Mouse (Mus musculus) embryonic facial prominence, embryonic 15.5 days (tissue): Measurements from ENCODE around the gene Duox1. TPM values are rescaled to one million over a fixed set of nuclear protein-coding genes. Genes with fewer than 3 reads are reported as not detected.
A peak's percentile ranks its signal among the peaks of the same experiment; 100 is the strongest.

ENCODE experiments used
- ATAC-seq: fragments of 200-750 bp; cut with Nextera tagmentation; 2 replicates; pipeline ENCODE4 v1.8.0; 2017; ENCODE audit warnings: low read depth, moderate TSS enrichment; ENCODE audit not compliant: insufficient number of reproducible peaks, low FRiP score, low TSS enrichment
- H3K27ac ChIP-seq: fragments of 300-500 bp; sonication (generic); replicated peaks from 2 replicates; pipeline ENCODE4 v1.5.1; 2015; ENCODE audit warnings: mild to moderate bottlenecking, inconsistent platforms
- H3K27me3 ChIP-seq: fragments of 300-500 bp; sonication (generic); 2 replicates; pipeline ENCODE4 v1.6.1; 2015; ENCODE audit warnings: inconsistent platforms
- H3K36me3 ChIP-seq: fragments of 300-500 bp; sonication (generic); 2 replicates; pipeline ENCODE4 v1.6.1; 2015; ENCODE audit warnings: mild to moderate bottlenecking, inconsistent platforms
- H3K4me1 ChIP-seq: fragments of 300-500 bp; sonication (generic); 2 replicates; pipeline ENCODE4 v1.6.1; 2015; ENCODE audit warnings: inconsistent platforms
- H3K4me2 ChIP-seq: fragments of 300-500 bp; sonication (generic); replicated peaks from 2 replicates; pipeline ENCODE4 v1.6.1; 2015; ENCODE audit warnings: mild to moderate bottlenecking, inconsistent platforms
- H3K4me3 ChIP-seq: fragments of 300-500 bp; sonication (generic); replicated peaks from 2 replicates; pipeline ENCODE4 v1.5.1; 2015; ENCODE audit warnings: mild to moderate bottlenecking, inconsistent platforms
- H3K9ac ChIP-seq: fragments of 300-500 bp; sonication (generic); 2 replicates; pipeline ENCODE4 v1.6.1; 2015; ENCODE audit warnings: inconsistent platforms
- H3K9me3 ChIP-seq: fragments of 300-500 bp; sonication (generic); replicated peaks from 2 replicates; pipeline ENCODE4 v1.6.1; 2016; ENCODE audit warnings: inconsistent platforms
- WGBS: fragments of 180-500 bp; shearing (Covaris S2); methylation state at CpG from one replicate; pipeline ENCODE4 v1.1.7; 2015; 5-methylcytosine and 5-hydroxymethylcytosine counted together
- polyA plus RNA-seq: library from polyadenylated mRNA; unstranded; fragments of >200 nt; fragmentation: Nextera tagmentation; extraction: Ambion mirVana; gene quantifications from 2 replicates; pipeline ENCODE4 v1.2.1, GENCODE M21; 2015

Duox1 gene
- 1.5 TPM in 2 replicates for polyA plus RNA-seq

DNA sequence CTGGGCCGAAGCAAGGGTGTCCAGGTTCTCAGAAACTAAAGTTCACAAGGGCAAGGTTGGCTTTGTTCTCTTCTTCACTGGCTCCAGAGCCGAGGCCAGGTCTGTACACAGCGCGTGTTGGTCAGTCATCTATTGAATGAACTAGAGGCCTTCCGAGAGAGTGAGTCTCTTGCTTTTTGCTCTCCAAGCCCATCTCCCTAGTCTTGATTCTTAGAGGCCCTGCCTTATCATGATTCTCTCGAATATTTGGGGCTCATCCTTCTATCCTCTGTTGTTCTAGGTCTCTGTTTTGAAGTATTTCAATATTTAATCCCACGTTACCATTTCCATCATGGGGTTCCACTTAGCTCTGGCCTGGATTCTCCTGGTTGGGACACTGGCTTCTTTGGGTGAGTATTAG is at the start of gene Duox1:
Gene Duox1, plus strand, starts transcription at position 301 of the 400 bp plus-strand sequence.
- Histone ChIP-seq H3K4me2 (no peak within 1 kb of the TSS), H3K9ac (no peak within 1 kb of the TSS), H3K36me3 (no peaks in the 10 kb centered on the region), H3K4me1 (peaks cover 13% of the 10 kb centered on the region), H3K9me3 (no peaks in the 10 kb centered on the region), H3K27ac (no peak within 1 kb of the TSS), H3K4me3 (no peak within 1 kb of the TSS), H3K27me3 (peaks cover 42% of the 10 kb centered on the region)
- WGBS, result 83% methylated on average over 7 of the region's 7 CpGs
- ATAC-seq, result no peak

DNA sequence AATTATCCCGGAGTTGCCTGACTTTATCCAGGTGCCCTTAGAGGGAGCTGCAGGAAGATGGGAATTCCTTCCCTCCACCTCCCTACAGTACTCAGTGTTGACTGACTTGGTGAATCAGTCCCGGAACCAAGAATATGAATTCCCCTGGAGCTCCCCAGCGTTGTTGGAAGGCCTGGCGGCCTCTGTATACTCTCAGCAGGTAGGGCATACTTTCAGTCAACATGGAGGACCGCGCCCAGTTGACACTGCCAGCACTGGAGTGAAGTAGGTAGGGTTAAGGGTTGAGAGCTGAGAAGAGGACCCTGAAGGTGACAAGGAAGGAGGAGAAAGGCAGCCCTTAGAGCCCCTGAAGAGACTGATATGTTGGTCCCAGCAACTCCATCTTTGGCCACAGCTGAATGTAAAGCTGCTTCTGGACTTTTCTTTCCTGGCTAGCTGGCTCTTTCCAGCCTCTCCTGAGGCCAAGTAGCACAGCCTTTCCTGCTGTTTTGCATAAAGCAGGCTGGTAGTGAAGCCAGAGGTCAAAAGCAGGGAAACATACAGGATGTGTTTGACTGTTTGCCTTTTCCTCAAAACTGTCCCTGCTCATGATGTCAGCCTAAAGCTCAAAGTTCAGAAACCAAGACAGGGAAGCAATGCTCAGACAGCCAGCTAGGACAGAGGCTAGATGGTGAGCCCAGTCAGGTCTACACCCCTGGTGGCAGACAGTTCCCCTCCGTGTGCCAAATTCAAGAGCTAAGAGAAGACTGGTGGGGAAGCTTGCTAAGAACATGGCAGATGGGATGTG is 48.9 kb upstream of the Duox1 start:
- no peak overlapping the region for H3K4me2 ChIP-seq
- ATAC-seq, result no peak
- H3K27ac ChIP-seq, result no peak overlapping the region
- no peak overlapping the region for H3K4me3 ChIP-seq
- H3K4me1 ChIP-seq, result no peaks in the 10 kb centered on the region
- 84% methylated on average over 7 of the region's 7 CpGs for WGBS
- no peaks in the 10 kb centered on the region for H3K9me3 ChIP-seq
- H3K36me3 ChIP-seq, result no peaks in the 10 kb centered on the region
- H3K27me3 ChIP-seq, result no peaks in the 10 kb centered on the region
- no peak overlapping the region for H3K9ac ChIP-seq

DNA sequence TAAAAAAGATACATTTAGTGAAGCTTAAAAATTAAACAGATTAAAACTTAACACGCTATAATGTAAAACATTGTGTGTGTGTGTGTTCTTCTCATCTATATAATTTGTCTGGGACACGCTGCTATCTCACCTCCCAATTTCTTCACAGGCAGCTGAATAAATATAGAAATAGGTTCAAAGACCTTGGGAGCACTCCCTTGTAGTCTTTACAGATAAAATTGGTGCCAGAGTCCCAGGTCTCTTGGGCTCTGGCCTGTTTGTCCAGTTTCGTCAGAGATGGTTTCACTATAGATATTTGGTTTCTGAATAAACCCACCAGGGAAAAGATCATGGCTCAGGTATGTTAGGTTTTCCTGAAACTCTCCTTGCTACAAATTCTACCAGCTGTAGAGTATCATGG is 36.7 kb upstream of the Duox1 start:
- no peak overlapping the region for H3K4me2 ChIP-seq
- WGBS, result 82% methylated on average over 3 of the region's 3 CpGs
- H3K27ac ChIP-seq, result no peak overlapping the region
- no peaks in the 10 kb centered on the region for H3K4me1 ChIP-seq
- no peaks in the 10 kb centered on the region for H3K9me3 ChIP-seq
- ATAC-seq, result no peak
- no peaks in the 10 kb centered on the region for H3K27me3 ChIP-seq
- H3K36me3 ChIP-seq, result no peaks in the 10 kb centered on the region
- no peak overlapping the region for H3K4me3 ChIP-seq
- H3K9ac ChIP-seq, result no peak overlapping the region

DNA sequence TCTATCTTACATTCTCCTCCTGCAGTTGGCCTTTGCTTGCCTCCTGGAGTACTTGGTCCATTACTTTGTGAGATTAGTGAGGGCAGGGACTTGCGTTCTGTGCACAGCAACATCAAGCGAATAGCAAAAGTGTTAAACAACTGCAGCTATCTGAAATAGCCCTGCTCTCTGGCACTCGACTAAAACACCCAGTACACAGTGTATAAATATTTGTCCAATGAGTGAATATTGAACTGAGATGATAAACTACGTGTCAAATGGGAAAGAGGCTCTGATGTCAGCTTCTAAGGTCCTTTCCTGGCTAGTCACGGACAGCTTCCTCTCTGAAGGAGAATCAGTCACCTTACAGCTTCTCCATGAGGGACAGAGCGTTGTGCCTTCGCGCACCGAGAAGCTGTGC is 31.4 kb upstream of the Duox1 start:
- H3K4me3 ChIP-seq, result no peak overlapping the region
- no peaks in the 10 kb centered on the region for H3K9me3 ChIP-seq
- WGBS, result 80% methylated on average over 9 of the region's 9 CpGs
- no peak overlapping the region for H3K27ac ChIP-seq
- H3K27me3 ChIP-seq, result no peaks in the 10 kb centered on the region
- H3K9ac ChIP-seq, result no peak overlapping the region
- ATAC-seq, result no peak
- no peaks in the 10 kb centered on the region for H3K36me3 ChIP-seq
- no peaks in the 10 kb centered on the region for H3K4me1 ChIP-seq
- H3K4me2 ChIP-seq, result no peak overlapping the region

DNA sequence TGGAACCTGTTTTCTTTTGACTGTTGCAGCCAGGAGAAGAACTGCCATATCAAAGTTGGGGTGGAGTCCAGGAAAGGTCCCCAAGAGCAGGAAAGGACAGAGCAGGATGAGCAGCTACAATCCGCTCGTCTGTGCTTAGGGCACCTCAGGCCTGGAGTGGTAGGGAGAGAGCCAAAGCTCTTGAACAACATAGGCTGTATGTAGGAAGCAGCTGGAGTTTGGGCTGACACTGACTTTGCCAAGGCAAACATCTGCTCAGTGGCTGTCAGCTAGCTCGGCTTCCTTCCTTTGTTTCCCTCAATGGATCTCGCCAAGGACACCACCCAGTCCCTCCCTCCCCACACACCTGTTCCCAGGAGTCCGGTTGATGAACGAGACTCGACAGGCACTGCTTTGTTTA is 29.3 kb upstream of the Duox1 start:
- Histone ChIP-seq H3K4me1 (no peaks in the 10 kb centered on the region), H3K27ac (no peak overlapping the region), H3K9me3 (no peaks in the 10 kb centered on the region), H3K4me2 (no peak overlapping the region), H3K27me3 (peaks cover 5% of the 10 kb centered on the region; the same call in 1 of the 2 replicates), H3K36me3 (no peaks in the 10 kb centered on the region), H3K4me3 (no peak overlapping the region), H3K9ac (no peak overlapping the region)
- 57% methylated on average over 7 of the region's 7 CpGs for whole genome bisulfite sequencing
- ATAC-seq, result no peak; the same call in 1 of the 2 replicates

DNA sequence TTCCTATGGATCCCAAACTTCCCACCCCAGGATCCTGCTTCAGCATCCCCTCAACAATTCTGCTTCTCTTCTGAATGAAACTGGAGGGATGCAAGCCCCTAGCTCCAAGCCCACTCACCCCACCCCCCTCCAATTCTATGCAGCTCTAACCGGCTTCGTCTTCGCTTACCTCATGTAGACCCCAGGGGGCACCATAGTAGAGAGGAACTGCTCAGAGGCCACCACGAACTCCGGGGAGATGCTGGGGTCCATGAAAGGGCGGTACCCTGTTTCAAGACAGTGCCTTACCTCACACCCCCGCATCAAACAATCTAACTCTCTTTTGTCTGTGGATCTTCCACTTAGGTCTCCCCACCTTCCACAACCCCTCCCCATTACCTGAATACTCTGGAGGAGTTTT is 20.6 kb upstream of the Duox1 start:
- Histone ChIP-seq H3K36me3 (no peaks in the 10 kb centered on the region), H3K27ac (no peak overlapping the region), H3K4me3 (no peak overlapping the region), H3K9ac (no peak overlapping the region), H3K4me2 (no peak overlapping the region), H3K9me3 (no peaks in the 10 kb centered on the region), H3K27me3 (peaks cover 66% of the 10 kb centered on the region), H3K4me1 (peaks cover 21% of the 10 kb centered on the region)
- WGBS, result 4% methylated on average over 7 of the region's 7 CpGs
- no peak for ATAC-seq

DNA sequence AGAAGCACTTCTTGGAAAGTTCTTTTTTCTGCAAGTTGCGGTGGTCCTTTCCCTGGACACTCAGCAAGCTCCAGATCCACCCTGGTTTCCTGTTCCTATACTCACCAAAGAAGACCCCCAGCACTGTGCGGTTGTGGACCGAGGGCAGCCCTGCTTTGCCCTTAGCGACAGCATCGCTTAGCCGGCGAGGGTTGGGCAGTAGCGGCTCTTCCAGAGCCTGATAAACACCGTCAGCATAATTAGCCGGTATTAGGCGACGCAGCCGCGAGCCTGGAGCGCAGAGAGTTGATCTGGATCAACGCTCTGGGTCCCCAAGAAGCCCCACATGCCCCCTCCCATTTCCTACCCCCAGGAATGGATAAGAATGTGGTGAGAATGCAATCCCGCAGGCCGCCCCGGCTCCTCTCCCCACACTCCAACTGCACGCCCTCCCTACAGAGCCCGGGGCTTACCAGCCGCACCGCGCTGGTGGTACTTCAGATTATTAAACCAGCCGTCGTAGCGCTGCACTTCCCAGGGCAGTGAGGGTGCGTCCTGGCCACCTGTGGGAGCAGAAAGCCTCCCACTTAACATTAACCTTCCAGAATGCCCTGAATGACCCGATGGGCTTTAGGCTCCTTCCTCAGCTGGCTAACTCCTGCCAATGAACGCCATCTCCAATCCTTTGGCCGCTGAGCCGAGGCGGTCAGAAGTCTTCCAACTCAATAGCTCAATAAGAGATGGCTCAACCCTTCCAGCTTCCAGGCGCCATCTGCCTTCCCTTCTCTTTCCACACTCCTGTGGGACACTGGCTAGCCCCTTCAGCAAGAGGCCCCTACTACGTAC is 18.0 kb upstream of the Duox1 start:
- Histone ChIP-seq H3K9ac (no peak overlapping the region), H3K9me3 (no peaks in the 10 kb centered on the region), H3K36me3 (no peaks in the 10 kb centered on the region), H3K27ac (no peak overlapping the region), H3K4me3 (peak overlapping the region; percentile 16; the same call in 1 of the 2 replicates), H3K4me2 (peak overlapping the region; percentile 17), H3K27me3 (peaks cover 85% of the 10 kb centered on the region), H3K4me1 (peaks cover 38% of the 10 kb centered on the region)
- ATAC-seq, result no peak
- 1% methylated on average over 35 of the region's 35 CpGs for WGBS

DNA sequence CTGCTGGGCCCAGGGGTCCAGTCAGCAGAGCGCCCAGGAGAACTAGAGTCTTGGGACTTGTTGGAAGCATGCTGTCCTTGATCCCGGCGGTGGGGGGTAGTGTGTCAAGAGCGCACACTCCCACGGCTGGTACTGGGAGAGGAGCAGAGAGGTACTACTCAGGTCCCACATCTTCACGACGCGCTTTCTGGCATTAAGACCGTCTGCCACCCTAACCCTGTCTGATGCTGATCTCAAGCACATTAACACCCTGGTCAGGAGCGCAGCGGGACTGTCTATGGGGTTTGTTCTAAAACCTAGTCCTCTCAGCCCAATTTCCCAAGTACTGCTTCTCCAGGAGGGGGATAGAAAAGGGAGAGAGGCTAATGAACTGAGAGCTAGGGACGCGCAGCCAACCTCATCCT is 17.4 kb upstream of the Duox1 start, which contains the start of gene Duox2:
Gene Duox2, minus strand, starts transcription at position 354 of the 404 bp plus-strand sequence.
- 2% methylated on average over 13 of the region's 13 CpGs for WGBS

DNA sequence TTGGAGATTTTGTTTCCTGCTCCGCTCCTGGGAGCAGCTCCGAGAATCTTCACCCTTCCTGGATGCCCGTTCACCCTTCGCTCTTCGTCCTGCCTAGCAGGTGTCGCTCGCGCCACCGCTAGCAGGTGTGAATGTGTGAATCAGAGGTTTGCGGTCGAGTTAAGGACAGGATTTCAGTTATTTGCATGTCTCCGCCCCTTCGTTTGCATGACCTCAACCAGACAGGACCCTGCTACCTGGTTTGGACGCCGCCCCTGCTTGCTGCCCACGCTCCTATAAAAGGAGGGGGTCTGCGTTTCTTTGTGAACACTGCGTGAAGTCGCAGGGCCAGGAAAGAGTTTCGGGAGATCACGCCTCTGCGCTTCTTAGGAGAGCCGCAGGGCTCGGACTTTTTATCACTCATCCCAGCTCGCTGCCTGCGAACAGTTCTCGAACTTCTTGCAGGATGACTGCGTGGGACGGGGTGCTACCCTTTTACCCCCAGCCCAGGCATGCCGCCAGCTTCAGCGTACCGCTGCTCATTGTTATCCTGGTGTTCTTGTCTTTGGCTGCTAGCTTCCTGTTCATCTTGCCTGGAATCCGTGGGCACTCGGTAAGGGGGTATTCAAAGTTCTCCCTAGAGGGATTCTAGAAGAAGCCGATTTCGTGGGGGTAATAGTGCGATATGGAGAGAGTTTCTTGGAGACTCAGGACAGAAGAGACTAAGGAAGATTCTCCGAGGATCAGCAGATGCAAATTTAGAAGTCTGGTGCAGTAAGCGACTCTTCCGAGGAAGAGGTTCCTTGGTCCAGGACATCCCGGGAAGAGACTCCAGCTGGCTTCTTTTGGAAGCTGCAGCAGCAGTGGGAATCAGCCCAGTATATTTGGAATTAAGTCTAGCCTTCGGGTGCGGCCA is 16.6 kb upstream of the Duox1 start, which contains the start of gene Duoxa2:
Gene Duoxa2, plus strand, starts transcription at position 305 of the 895 bp plus-strand sequence.
- H3K4me2 ChIP-seq, result peak within 1 kb of the TSS; percentile 47
- WGBS, result 1% methylated on average over 43 of the region's 43 CpGs
- H3K36me3 ChIP-seq, result no peaks in the 10 kb centered on the region
- no peak within 1 kb of the TSS for H3K27ac ChIP-seq
- peak within 1 kb of the TSS; percentile 28 for H3K4me3 ChIP-seq
- ATAC-seq, result no peak
- H3K9ac ChIP-seq, result no peak within 1 kb of the TSS
- no peaks in the 10 kb centered on the region for H3K9me3 ChIP-seq
- peaks cover 39% of the 10 kb centered on the region for H3K4me1 ChIP-seq
- peaks cover 94% of the 10 kb centered on the region for H3K27me3 ChIP-seq

More for the DNA sequence above, 17.4 kb upstream of the Duox1 start, which contains the start of gene Duox2:
- no peak for ATAC-seq
- peak within 1 kb of the TSS; percentile 47 for H3K4me2 ChIP-seq
- H3K27me3 ChIP-seq, result peaks cover 91% of the 10 kb centered on the region
- no peaks in the 10 kb centered on the region for H3K36me3 ChIP-seq
- no peak within 1 kb of the TSS for H3K27ac ChIP-seq
- peaks cover 39% of the 10 kb centered on the region for H3K4me1 ChIP-seq
- H3K4me3 ChIP-seq, result peak within 1 kb of the TSS; percentile 28
- no peak within 1 kb of the TSS for H3K9ac ChIP-seq
- no peaks in the 10 kb centered on the region for H3K9me3 ChIP-seq

DNA sequence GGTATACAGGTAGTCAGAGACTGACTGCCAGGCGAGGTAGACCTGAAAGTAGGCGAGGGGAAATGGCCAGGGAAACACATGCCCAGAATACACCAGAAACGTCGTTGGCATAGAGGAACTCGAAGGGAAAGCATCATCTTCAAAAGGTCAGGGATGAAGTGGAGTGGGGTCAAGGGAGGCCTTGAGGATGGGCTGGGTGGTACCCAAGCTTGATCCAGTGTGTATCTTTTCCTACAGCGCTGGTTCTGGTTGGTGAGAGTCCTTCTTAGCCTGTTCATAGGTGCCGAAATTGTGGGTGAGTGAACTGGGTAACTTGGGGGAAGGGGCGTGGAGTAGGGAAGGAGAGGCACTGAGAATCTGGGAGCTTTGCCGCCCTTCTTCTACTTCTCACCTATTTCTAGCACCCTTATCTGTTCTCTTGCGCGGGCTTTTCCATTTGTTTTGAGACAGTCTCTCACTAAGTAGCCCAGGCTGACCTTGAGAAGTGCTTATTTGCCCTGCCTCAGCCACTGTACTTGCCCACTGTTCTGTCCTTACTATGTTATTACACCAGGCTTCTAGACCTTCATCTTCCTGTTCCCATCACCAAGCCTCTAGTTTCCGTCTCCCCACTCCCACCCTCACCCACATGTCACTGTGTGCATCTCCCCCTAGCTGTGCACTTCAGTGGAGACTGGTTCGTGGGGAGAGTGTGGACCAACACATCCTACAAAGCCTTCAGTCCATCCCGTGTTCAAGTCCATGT is 15.4 kb upstream of the Duox1 start:
- Histone ChIP-seq H3K9ac (no peak overlapping the region), H3K9me3 (no peaks in the 10 kb centered on the region), H3K27ac (no peak overlapping the region), H3K4me3 (no peak overlapping the region), H3K27me3 (peaks cover 91% of the 10 kb centered on the region), H3K4me2 (no peak overlapping the region), H3K36me3 (no peaks in the 10 kb centered on the region), H3K4me1 (peaks cover 39% of the 10 kb centered on the region)
- WGBS, result 13% methylated on average over 14 of the region's 14 CpGs
- no peak for ATAC-seq
